Mouse (Mus musculus) lung, adult 2 months (tissue): ENCODE measurements around the gene Vtn.

Source experiments
- CTCF ChIP-seq: fragments of 200-500 bp; IDR thresholded peaks from 2 replicates; pipeline ENCODE4 v1.5.1; 2011; ENCODE audit warnings: mild to moderate bottlenecking, low read length, control low read depth; ENCODE audit not compliant: insufficient read depth
- POLR2A ChIP-seq: fragments of 200-500 bp; IDR thresholded peaks from 2 replicates; pipeline ENCODE4 v1.6.1; 2011; ENCODE audit warnings: low read depth, mild to moderate bottlenecking, control low read depth, low read length, borderline replicate concordance; ENCODE audit errors: extremely low read depth

- TF ChIP-seq CTCF (no peak), POLR2A (no peak)
Observed at GRCm38 (mm10) chr11:78551059-78551398, 52.1 kb downstream of the Vtn start.
